Mouse (Mus musculus): ENCODE measurements around the gene Adm2.

Adm2 gene

DNA sequence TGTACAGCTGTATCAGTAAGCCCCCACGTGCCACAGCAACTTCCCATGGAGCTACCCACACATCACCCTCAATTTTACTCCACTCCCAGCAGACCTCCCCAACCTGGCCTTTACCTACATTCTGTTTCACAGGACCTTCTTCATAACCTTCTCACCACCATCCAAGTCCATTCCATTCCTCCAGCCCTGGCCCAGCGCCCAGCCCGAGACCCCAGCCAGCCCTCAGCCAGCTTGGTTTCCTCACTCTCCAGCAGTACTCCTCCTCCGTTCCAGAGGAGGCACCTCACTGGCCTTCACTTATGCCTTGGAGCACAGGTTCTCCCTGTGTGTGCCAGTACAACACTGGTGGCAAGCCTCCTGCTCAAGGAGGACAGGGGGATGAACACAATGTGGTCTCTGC lies 9.2 kb upstream of the Adm2 start:
- no peak for DNase-seq

DNA sequence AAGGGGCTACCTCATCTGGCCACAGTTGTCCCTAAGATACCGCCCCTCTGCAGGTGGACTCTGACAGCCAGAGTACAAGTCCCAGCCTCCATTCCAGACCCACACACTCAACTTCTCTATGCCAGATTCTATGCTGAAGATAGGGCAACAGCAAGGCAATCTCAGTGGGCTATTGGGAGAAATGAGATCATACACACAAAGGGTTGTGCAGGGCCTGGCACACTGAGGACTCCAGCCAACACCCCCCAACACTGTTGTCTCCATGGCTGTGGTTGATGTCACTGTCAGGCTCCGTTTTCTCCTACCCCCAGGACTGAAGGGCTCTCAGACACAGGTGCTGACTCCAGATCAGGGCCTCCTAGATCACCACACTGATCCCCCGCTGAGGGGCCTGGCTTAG lies 8.4 kb upstream of the Adm2 start:
- no peak for DNase-seq

DNA sequence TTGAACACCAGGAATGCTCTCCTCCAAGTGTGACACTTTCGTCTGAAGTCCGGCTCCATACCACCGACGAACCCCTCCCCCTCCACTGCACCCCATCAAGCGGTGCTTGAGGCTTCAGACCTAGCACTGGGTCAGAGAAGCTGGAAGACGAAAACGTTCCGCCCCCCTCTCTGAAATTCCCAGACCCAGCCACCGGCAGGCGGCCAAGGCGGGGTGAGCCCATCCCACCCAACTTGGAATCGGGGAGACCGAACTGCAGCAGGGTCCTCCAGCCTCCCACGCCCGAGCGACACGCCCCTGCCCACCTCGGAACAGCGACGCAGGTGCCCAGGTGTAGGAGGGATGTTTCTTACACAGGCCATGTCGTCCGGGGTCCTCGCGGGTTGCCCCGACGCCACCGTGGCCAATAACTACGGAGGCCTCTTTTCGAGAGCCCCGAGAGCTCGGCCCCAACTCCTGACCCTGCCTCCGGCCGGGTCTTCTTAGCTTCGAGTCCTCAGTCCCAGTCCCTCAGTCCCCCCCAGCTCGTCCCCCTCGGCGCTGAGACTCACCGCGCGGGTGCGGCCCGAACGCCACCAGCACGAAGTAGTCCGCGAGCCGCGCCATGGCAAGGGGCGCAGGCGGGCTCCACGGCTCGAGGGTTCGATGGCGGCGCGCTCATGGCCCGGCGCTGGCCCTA lies 7.9 kb upstream of the Adm2 start:
- DNase-seq, result peak; percentile 56

DNA sequence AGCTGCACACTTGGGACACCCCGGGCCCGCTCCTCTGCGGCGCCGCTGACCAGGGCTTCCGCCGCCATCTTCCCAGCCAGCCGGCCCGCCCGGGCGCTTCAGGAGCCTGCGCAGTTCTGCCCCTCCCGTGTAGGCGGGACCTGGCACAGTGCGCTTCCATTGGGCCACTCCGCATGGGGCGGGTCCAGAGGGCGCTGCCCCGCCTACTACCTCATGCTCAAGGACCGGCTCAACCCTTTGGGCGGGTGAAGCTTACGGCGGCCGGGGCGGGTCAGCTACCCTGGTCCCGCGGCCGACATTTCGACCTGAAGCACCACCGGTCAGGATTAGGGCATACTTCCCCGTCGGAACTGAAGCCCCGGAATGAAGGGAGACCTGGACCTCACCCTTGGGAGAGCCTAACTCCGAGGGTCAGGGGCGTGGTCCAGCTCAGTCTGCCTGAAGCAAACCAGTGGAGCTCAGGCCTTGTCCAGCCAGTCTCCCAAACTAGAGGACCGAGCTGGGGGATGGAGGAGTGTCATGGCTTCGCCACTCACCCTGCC lies 7.3 kb upstream of the Adm2 start, which contains the start of gene Sbf1:
Gene Sbf1 (minus strand): TSS at position 122 of the 542 bp plus-strand sequence.
- DNase-seq, result peak; percentile 99

DNA sequence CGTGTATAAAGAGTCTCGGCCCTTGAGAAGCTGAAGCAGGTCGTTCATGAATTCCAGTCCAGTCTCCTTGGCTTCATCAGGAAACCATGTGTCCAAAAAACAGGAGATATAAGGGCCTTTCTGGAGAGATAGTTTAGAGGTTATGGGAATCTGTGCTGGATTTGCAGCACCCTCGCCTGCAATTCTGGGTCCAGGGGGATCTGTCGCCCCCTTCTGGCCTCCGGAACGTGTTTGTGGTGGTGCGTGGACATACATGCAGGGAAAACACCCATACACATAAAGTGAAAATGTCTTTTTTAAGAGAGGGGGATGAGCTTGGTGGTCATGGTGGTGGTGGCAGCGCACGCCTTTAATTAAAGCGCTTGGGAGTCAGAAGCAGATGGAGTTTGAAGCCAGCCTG lies 6.4 kb upstream of the Adm2 start:
- DNase-seq, result no peak

DNA sequence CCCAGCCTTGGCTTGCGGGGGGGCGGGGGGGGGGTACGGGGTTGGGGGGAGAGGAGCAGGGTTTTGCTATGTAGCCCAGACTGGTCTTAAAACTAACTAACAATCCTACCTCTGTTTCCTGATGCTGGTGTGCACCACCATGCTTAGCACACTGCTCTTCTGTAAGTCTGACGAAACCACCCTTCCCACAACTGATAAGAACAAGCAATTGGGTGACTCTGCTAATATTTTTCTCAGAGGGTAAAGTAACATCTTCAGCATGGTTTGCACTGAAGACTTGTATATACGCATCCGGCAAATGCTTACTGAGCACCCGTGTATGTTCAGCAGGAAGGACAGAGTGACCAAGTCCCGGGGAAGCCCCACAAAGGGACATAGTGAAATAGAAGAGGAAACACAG lies 1.3 kb upstream of the Adm2 start:
- DNase-seq, result no peak

DNA sequence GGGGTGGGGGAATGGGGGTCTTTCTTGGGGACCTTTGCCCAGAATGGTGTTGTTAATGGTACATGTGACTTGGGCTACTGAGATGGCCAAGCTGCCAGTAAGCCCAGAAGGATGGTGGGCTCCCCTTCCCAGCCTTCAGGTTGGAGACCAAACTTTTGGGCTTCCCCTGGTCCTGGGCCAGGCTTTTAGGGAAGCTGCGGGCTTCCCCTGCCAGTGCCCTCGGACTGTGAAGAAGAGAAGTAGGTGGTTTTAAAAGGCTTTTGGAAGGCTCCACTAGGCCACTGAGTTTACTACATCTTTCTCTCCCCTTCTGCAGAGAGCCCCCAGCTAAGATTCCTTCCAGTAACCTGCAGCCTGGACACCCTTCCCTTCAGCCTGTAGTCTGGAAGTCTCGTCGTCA lies 1.1 kb downstream of the Adm2 start:
- no peak for DNase-seq

DNA sequence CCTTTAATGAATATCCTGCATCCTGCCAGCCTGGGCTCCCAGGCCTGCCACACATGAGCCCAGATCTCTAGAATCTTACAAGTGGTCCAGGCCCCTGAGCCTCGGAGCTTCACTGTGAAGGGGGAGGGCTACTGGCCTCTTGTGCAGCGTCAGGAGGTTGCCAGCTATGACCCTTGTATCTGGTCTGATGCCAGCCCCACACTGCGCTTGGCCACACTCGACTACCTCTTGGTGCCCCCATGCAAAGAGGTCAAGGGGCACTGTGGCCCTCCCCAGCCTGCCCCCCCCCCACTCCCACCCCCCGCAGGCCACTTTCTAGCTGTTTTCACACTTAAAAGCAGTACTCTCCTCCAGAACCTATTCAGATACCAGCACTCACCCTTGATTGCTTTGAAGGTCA lies 3.9 kb downstream of the Adm2 start:
- DNase-seq, result no peak

DNA sequence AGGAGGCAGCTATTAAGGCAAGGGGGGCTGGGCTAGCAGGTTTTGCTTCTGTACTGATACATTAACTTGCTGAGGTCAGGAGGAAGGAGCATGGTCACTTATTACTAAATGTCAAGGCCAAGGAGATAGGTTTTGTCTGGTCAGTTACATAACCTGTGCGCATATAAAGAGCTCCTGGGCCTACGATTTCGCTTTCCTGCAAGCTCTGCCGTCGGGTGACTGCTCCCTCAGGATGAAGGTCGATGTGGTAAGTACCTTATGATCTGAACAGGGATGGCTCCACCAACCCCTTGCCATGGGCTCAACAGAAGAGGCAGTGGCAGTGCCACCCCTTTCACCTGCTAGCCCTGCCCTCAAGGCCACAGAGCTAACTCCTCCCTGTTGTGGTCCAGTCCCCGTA lies 11.8 kb downstream of the Adm2 start, which contains the start of gene Miox:
Gene Miox (plus strand): TSS at position 128 of the 400 bp plus-strand sequence.
- no peak for DNase-seq

DNA sequence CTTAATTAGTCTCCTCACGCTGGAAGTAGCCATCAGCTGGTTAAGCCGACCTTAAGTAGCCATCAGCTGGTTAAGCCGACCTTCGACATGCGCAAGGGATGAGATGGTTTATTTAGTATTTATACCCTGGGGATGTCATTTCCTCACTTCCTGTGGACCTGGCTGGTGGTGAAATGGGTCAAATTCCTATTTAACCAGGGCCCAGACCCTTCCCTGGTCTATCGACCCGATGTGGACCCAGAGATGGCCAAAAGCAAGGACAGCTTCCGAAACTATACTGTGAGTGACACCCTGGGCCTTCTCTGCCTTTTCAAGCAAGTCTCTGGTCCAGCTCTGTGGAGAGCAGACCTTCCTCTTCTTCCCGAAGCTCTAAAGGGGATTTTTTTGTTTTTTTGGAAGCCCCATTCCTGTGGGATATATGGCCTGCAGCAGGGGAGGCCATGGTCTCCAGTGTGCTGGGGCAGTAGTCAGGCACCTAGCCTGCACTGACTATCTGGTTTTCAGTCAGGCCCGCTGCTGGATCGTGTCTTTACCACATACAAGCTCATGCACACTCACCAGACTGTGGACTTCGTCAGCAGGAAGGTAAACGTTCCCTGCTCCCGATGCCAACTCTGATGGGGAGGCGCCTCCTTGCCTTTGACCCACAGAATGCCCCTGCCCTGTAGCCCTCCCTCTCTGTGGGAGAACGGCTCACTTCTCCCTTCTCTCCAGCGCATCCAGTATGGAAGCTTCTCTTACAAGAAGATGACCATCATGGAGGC lies 12.4 kb downstream of the Adm2 start:
- DNase-seq, result no peak

DNA sequence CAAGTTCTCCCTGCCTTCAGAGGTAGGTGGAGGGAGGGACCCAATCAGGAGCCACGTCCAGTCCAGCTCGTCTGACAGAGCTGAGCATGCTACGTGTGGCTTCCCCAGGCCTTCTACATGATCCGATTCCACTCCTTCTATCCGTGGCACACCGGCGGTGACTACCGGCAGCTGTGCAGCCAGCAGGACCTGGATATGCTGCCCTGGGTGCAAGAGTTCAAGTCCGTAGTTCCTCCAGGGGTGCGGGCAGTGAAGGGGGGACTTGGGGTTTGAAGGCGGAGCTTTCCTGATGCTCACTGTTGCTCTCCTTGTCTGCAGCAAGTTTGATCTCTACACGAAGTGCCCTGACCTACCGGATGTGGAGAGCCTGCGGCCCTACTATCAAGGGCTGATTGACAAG lies 13.9 kb downstream of the Adm2 start:
- no peak for DNase-seq

DNA sequence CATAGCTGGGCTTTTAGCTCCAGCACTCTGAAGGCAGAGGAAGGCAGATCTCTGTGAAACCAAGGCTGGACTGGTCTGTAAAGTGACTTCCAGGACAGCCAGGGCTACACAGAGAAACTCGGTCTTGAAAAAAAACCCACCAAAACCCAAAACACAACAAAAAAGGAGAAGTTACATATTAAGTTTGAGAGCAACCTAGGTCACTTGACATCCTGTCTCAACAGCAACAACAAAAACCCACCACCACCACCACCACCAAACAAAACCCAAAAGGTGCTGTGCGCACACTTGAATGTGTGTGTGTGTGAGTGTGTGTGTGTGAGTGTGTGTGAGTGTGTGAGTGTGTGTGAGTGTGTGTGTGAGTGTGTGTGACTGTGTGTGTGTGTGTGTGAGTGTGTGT lies 17.2 kb downstream of the Adm2 start:
- DNase-seq, result no peak

DNA sequence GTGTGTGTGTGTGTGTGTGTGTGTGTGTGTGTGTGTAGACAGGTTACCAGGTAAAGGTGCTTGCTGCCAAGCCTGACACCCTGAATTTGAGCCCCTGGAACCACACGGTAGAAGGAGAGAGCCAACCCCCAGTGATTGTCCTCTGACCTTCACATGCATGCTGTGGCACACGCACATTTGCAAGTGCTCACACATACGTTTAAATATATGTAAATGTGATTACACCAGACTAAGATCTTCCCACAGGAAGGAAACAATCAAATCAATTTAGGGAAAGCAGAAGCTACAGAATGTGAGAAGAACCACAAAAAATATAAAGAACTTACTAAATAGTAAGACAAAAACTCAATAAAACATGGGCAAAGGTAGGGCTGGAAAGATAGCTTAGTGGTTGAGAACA lies 17.6 kb downstream of the Adm2 start:
- DNase-seq, result no peak

DNA sequence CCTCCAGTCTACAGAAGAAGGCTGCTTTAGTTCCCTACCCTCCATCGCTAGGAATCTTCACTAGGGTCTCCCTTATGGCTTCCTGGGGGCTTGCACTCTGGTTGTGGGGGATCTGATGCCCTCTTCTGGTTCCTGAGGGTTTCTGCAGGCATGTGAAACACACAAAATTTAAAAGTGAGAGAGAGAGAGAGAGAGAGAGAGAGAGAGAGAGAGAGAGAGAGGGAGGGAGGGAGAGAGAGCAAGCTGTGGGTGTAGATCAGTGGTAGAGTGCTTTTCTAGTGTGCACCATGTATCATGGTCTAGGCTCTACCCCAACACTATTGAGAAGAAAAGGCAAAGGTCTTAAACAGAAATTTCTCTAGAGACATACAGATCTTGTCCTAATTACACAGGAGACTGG lies 19.2 kb downstream of the Adm2 start:
- no peak for DNase-seq

DNA sequence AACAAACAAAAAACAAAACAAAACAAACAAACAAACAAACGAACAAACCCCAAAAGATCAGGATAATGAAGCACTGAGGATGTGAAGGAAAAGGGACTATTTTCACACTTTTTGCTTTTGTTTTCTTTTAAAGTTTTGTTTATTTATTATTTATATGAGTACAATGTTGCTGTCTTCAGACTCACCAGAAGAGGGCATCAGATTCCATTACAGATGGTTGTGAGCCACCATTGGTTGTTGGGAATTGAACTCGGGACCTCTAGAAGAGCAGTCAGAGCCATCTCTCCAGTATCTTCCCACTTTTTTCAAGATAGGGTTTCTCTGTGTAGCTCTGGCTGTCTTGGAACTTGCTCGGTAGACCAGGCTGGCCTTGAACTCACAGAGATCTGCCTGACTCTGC lies 20.8 kb downstream of the Adm2 start:
- no peak for DNase-seq

DNA sequence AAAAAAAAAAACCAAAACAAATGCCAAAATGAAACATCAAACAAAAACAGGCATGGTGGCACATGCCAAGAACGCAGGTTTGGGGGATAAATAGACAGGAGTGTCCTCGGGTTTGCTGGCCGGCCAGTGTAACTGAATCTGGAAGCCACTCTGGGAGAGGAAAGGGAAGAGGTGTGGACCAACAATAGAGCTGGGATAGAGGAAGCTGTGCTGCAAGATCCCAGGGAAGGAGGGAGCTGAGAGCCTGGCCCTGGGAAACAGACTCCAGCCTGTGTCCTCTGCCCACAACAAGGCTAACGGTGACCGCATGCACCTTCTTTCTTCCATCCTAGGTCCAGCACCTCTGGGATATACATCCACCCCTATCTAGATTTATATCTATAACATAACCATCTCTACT lies 27.9 kb downstream of the Adm2 start:
- no peak for DNase-seq

DNA sequence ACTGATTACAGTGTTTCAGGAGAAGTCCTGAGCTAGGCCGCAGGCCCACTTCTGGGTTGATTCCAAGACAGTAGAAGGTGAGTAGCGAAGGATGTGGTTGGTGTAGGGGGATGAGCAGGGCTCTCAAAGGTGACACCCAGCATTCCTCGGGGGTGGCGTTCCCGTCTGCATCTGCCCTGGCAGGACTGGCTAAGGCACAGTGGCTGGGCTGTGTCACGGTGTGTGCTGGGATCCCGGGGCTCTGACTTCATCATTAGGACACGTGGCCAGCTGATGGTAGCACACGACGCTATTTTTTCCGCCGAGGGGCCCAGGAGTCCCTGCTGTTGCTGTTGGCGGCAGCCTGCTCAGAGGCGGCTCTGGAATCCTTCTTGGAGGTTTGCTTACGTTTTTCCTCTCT lies 28.8 kb downstream of the Adm2 start:
- no peak for DNase-seq

DNA sequence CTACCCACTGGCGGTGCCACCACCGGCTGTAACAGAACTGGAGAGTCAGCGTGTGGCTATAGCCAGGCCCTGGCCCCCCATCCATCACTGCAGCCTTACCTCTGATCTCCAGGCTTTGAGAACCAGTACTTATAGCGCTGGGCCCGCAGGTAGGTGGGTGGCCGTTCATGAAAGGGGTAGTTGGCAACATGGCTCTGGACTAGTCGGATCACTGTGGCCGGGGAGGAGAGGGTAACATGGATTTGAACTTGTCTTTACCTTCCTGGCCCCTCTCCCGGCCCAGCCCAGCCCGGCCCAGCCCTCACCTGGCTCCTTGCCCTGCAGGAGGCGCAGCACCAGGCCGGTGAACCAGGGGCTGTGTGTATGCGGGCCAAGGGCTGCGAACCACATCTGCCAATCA lies 29.5 kb downstream of the Adm2 start:
- no peak for DNase-seq

DNA sequence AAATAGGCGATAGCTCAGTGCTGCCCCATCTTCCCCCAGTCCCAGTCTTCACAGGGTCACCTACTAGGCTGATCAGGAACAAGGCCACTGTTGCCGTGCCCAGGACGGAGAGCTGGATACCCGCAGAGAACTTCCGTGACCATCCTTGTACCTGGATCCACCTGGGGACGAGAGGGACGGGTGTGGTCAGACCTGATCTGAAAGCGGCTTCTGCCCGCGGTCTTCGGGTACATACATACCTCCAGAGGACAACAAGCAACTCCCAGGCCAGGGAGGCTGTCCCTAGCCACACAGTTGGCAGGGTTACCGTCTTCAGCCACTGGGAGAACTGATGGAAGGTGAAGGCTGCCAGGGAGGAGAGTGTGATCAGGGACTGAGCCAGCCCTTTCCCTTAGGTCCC lies 30.3 kb downstream of the Adm2 start:
- no peak for DNase-seq

DNA sequence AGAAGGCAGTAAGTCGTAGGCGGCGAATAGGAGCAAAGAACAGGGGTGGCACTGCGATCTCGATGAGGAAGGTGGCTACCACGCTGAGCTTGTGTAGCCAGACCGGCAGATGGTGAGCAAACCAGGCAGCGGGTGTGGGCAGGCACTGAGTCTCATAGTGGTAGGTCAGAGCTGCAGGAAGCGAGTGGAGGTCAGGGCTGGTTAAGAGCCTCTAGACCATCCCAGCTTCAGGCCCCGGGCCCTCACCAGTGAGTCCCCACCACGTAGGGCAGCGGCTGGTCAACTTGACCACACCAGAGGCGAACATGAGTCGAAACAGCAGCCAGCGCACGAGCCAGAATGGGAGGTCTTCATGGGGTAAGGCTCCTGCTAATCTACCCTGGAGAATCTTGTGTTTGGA lies 31.3 kb downstream of the Adm2 start:
- no peak for DNase-seq

DNA sequence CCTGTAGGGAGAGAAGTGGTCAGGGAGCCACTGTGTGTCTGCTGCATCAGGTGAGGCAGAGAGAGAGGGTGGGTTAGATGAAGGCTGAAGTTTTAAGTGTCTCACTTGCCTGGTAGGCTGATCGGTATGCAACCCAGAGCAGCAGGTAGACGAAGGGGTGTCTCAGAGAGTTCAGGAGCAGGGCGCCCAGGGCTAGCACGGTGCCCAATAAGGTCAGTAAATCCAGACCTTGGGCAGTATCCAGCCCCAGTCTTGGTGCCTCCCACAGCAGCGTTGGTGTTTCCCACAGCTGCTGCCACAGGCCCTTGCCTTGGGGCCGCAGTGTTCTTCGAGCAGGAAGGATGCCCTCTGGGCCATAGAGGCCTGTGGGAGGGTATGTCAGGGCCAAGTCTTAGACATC lies 31.9 kb downstream of the Adm2 start:
- no peak for DNase-seq

DNA sequence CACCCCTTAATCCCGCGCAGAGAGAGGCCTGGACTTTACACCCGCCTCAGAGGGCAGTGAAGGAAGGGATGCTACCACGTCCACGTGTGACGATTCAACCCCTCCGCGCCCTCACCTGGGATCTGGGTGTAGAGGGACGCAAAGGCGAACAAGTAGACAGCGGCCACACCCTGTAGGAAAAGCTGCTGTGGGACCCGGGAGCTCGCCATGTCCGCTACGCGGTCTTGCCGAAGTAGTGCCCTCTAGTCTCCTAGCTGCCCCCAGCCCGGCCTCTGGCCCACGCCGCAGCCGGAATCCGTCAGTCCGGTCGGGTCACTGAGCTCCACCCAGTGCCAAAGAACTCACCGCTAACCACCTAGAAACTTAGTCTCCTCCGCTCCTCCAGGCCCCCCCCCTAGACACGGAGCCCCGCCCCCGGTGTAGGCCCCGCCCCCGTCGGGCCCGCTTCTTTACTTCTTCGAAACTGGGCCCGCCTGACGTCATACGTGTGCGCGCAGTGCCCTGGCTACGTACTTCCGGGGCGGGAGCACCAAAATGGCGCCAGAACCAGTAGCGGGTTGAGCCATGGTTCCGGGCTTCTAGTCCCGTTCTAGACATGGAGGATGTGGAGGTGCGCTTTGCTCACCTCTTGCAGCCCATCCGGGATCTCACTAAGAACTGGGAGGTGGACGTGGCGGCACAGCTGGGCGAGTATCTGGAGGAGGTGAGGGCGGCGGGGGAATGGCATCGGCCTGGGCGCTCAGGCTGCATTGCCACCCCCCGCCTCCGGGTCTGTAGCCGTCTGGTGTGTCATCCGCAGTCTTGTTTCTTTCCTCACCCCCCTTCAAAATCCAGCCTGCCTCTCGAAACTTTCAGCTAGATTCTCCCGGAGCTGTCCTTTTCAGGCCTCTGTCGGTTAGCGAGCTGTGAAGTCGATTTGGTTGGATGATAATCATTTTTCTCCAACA lies 33.0 kb downstream of the Adm2 start, which contains the start of the genes Lmf2 and Ncaph2:
Gene Lmf2 (minus strand): TSS at position 419 of the 947 bp plus-strand sequence.
Gene Ncaph2 (plus strand): TSS at position 479 of the 947 bp plus-strand sequence.
- DNase-seq, result peak; percentile 92

DNA sequence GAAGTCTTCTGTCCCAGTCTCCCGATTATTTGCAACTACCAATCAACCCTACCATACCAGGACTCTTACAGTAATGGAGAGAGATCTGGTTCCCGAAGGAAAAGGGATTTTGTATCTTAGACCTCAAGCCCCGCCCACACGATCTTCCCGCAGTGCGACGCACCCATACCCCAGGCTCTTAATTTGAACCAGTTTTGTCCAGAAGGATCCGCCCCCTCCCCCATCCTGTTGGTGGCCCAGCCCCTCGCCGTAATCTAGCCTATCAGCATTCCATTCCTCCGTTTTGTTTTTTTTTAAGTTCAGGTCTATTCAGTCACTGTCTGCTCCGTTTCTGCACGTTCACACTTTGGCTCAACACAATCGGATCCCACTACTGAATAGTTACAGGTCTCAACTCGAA lies 33.9 kb downstream of the Adm2 start:
- no peak for DNase-seq

All from cerebellum, adult 11 months (tissue).